Mouse (Mus musculus) spleen, adult 2 months (tissue): ENCODE results near the gene Gtpbp3. TPM values are rescaled to one million over a fixed set of nuclear protein-coding genes. Genes with fewer than 3 reads are reported as not detected.
"Not testable (repeated sequence)": the region's sequence is repeated elsewhere in the genome, so short reads cannot be mapped to it uniquely, and the experiment has no call there.

Experiments used
- DNase-seq, 2 experiments: peaks; one replicate each; pipeline versions ENCODE4 v3.0.0 to v3.0.0-alpha.2; 2012 to 2021; ENCODE audit warnings: low spot score in 2 of 2, low read depth in 1 of 2
- H3K27ac ChIP-seq: fragments of 200-500 bp; 2 replicates; pipeline ENCODE4 v1.5.1; 2012; ENCODE audit warnings: low read length, inconsistent platforms; ENCODE audit not compliant: insufficient read depth
- H3K27me3 ChIP-seq: fragments of 200-500 bp; 2 replicates; pipeline ENCODE4 v1.6.1; 2012; ENCODE audit warnings: mild to moderate bottlenecking, moderate library complexity, low read length, inconsistent platforms; ENCODE audit not compliant: control insufficient read depth, insufficient read depth
- H3K36me3 ChIP-seq: fragments of 200-500 bp; 2 replicates; pipeline ENCODE4 v1.6.1; 2012; ENCODE audit warnings: mild to moderate bottlenecking, low read length, inconsistent platforms; ENCODE audit not compliant: control insufficient read depth, insufficient read depth
- H3K4me1 ChIP-seq: fragments of 200-500 bp; 2 replicates; pipeline ENCODE4 v1.6.1; 2011; ENCODE audit warnings: inconsistent platforms; ENCODE audit not compliant: control insufficient read depth, insufficient read depth, insufficient read length
- H3K4me3 ChIP-seq: fragments of 200-500 bp; 2 replicates; pipeline ENCODE4 v1.5.1; 2011; ENCODE audit warnings: mild to moderate bottlenecking, inconsistent platforms; ENCODE audit not compliant: insufficient read depth, insufficient read length; ENCODE audit errors: extremely low read depth
- CTCF ChIP-seq: fragments of 200-500 bp; IDR thresholded peaks from 2 replicates; pipeline ENCODE4 v1.5.1; 2011; ENCODE audit warnings: mild to moderate bottlenecking, inconsistent platforms; ENCODE audit not compliant: insufficient read depth, insufficient read length, insufficient replicate concordance; ENCODE audit errors: extremely low read depth
- POLR2A ChIP-seq: fragments of 200-500 bp; IDR thresholded peaks from 2 replicates; pipeline ENCODE4 v1.6.1; 2011; ENCODE audit warnings: low read depth, low read length, inconsistent platforms
- WGBS: fragments of 180-500 bp; shearing (Covaris S2); methylation state at CpG from one replicate; pipeline ENCODE4 v1.1.7; 2018; 5-methylcytosine and 5-hydroxymethylcytosine counted together
- polyA plus RNA-seq: library from polyadenylated mRNA; depleted of rRNA; stranded (reverse); fragments of >200 nt; gene quantifications from 2 replicates; pipeline ENCODE4 v1.2.3, GENCODE M21; 2012

Gene Gtpbp3
- polyA plus RNA-seq, 1 experiment, result 26.3 TPM

DNA sequence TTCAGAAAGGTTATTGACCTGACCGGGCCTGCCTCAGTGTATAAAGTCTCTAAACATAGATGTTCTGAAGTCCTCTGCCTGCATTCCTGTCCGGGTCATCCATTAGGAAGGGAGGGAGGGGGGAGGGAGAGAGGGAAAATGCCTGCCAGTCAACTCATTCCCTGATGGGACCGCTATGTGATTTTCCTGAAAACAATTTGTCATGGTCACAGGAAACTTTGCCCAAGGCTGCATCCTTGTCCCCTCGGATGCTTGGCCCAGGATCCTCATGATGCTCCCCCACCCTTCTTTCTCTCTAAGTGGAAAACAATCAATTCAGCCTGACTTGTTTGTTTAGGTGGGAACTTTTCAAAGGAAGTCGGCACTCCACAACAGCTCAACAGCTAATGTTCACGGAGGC lies 28.9 kb downstream of the Gtpbp3 start:
- Histone ChIP-seq H3K27me3 (no peaks in the 10 kb centered on the region), H3K27ac (no peak overlapping the region), H3K36me3 (no peaks in the 10 kb centered on the region), H3K4me1 (no peaks in the 10 kb centered on the region), H3K4me3 (no peak overlapping the region)
- DNase-seq, result no peak
- TF ChIP-seq POLR2A (no peak), CTCF (no peak)
- 75% methylated on average over 6 of the region's 6 CpGs for WGBS

DNA sequence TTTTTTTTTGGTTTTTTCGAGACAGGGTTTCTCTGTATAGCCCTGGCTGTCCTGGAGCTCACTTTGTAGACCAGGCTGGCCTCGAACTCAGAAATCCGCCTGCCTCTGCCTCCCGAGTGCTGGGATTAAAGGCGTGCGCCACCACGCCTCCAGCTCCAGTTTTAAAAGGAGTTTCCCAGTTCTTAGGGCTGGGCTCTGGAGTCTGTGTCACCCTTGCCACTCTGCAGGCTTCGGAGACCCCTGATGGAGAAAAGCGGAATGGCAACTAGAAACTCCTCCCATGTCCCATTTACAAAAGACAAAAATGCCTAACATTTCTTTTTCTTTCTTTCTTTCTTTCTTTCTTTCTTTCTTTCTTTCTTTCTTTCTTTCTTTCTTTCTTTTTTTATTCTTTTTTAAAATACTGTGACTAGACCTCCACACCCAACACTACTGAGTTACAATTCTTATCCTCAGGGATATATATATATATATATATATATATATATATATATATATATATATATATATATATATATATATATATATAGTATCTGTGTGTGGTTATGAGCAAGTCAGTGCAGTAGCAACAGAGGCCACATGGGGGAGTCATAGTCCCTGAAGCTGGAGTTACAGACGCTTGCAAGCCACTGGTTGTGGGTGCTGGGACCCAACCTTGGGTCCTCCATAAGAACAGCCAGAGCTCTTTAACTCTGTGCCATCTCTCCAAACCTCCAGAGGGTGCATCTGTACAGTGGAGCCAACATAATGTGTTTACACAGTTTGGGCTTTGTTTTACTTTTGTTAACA lies 31.3 kb downstream of the Gtpbp3 start:
- not testable (repeated sequence) for H3K4me3 ChIP-seq, H3K27me3 ChIP-seq, H3K4me1 ChIP-seq, H3K27ac ChIP-seq, H3K36me3 ChIP-seq
- WGBS, result 23% methylated on average over 10 of the region's 10 CpGs
- peak; percentile 38 to 41 for DNase-seq
- peak; percentile 38; the same call in 1 of the 2 replicates for TF ChIP-seq CTCF

DNA sequence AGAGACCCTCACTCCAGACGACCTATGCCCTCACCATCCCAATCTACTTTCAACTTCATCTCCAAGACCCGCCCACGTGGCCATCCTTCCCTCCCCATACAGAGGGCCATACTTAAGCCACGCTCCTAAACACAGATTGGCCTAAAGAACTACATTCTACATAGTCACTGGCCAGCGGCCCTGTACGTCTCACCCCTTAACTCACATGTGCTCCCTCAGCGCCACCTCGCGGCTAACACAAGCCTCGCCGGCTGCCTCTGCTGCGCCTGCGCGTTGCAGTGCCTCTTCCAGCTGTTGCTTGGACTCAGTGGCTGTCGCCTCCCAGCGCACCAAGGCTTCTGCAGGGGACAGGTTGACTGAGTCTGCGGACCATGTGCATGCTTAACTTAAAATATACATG lies 33.7 kb downstream of the Gtpbp3 start:
- TF ChIP-seq POLR2A (no peak), CTCF (peak; percentile 95)
- no peaks in the 10 kb centered on the region for H3K27me3 ChIP-seq
- H3K4me1 ChIP-seq, result no peaks in the 10 kb centered on the region
- H3K27ac ChIP-seq, result no peak overlapping the region
- no peak overlapping the region for H3K4me3 ChIP-seq
- WGBS, result 2% methylated on average over 17 of the region's 17 CpGs
- H3K36me3 ChIP-seq, result no peaks in the 10 kb centered on the region
- peak; percentile 78 to 94 for DNase-seq

DNA sequence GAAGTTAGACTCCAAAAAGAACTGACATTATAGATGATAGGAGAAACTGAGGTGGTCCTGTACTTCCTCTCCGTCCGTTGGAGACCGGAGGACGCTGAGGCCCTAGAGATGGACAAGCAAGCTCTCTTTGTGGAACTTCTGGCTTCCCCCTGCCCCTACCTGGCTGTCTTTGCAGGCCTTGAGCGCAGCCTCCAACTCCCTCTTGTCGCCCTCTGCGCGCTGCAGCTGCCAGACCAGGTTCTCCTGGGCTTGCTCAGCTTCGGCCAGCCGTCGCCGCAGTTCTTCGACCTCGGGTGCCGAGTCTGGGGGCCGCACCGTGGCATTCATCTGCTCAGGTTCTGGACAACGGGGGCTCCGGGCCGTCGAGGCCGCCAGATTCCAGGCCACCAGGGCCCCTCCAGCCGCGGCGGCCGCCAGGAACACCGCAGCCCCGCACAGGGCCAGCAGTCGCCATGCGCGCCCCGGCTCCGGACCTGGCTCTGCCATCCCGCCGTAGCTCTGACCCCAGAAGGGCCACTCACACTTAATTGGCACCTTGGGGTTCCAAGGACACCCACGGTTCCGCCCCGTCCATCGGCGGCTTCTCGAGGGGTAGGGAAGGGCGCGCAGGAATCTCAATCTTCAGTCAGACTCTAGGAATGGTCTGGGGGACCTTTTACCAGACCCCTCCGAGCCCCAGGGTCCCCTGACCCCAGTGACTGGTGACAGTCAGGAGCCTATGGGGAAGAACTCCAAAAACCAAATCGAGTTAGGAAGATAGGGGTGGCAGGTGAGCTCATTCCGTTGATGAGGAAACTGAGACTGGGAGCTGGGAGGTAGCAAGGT lies 37.5 kb downstream of the Gtpbp3 start, which contains the start of gene Ccdc194:
TSS of gene Ccdc194 (minus strand) at position 486 of the 825 bp plus-strand sequence.
- H3K4me1 ChIP-seq, result peaks cover 5% of the 10 kb centered on the region; the same call in 1 of the 2 replicates
- H3K4me3 ChIP-seq, result no peak within 1 kb of the TSS
- H3K36me3 ChIP-seq, result no peaks in the 10 kb centered on the region
- no peak for DNase-seq
- WGBS, result 85% methylated on average over 46 of the region's 46 CpGs
- no peak within 1 kb of the TSS for H3K27ac ChIP-seq
- no peaks in the 10 kb centered on the region for H3K27me3 ChIP-seq
- TF ChIP-seq POLR2A (no peak), CTCF (no peak)

DNA sequence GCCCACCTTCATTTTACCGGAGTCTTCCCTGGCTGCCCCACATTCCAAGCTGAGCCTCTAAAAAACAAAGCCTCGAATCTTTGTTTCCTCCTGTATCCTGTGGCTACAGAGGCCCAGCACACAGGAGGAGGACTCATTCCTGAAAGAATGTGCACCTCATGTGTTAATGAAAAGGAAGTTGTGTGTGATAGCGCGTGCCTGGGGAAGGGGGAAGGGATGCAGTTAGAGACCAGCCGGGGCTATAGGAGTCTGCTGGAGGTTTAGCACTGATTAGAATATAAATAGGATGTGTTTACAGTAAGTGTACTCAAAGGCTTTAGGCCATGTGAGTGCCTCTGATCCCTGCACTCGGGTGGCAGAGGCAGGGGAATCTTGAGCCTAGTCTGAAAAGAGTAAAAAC lies 38.4 kb downstream of the Gtpbp3 start:
- Histone ChIP-seq H3K4me1 (peaks cover 5% of the 10 kb centered on the region; the same call in 1 of the 2 replicates), H3K27ac (no peak overlapping the region), H3K4me3 (no peak overlapping the region), H3K27me3 (no peaks in the 10 kb centered on the region), H3K36me3 (no peaks in the 10 kb centered on the region)
- WGBS, result 53% methylated on average over 6 of the region's 6 CpGs
- no peak for TF ChIP-seq CTCF
- TF ChIP-seq POLR2A, result no peak
- no peak for DNase-seq

DNA sequence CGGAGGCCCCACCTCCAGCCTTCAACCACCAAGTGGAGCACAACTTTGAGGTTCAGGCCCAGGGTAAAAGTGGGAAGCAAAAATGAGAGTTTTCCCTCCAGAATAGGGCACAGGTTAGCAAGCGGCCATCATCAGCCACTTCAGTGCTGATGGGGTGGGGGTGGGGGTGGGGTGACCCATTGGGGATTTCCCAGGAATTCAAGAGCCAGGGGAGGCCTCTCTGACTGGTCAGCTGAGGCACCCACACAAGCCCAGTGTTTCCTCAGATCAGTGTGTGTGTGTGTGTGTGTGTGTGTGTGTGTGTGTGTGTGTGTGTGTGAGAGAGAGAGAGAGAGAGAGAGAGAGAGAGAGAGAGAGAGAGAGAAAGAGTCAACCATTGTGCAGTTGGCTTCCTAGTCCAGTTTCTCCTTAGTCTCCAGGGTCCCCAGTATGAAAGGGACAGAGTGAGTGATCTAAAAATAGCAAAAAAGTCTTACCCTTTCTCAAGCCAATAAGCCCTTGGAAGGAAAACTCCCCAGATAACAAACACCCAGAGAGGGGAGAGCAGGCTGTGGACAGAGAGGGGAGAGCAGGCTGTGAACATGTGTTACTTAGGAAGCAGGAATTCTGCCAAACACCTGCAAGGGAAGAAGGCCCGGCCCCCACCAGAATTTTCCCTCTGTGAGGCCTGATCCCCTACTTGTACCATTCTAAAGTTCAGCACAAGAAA lies 39.4 kb downstream of the Gtpbp3 start:
- Histone ChIP-seq H3K27ac (no peak overlapping the region; the same call in 1 of the 2 replicates), H3K36me3 (no peaks in the 10 kb centered on the region), H3K27me3 (no peaks in the 10 kb centered on the region), H3K4me3 (no peak overlapping the region), H3K4me1 (peaks cover 5% of the 10 kb centered on the region; the same call in 1 of the 2 replicates)
- DNase-seq, result no peak
- no peak for TF ChIP-seq POLR2A
- TF ChIP-seq CTCF, result no peak
- 70% methylated on average over 3 of the region's 3 CpGs for WGBS
